Mouse (Mus musculus): ENCODE results near the gene Rab8a. TPM values are rescaled to one million over a fixed set of nuclear protein-coding genes. Genes with fewer than 3 reads are reported as not detected.

The Rab8a gene
- total RNA-seq, 2 experiments from 2014 or later, result 18.6 to 26.0 TPM

DNA sequence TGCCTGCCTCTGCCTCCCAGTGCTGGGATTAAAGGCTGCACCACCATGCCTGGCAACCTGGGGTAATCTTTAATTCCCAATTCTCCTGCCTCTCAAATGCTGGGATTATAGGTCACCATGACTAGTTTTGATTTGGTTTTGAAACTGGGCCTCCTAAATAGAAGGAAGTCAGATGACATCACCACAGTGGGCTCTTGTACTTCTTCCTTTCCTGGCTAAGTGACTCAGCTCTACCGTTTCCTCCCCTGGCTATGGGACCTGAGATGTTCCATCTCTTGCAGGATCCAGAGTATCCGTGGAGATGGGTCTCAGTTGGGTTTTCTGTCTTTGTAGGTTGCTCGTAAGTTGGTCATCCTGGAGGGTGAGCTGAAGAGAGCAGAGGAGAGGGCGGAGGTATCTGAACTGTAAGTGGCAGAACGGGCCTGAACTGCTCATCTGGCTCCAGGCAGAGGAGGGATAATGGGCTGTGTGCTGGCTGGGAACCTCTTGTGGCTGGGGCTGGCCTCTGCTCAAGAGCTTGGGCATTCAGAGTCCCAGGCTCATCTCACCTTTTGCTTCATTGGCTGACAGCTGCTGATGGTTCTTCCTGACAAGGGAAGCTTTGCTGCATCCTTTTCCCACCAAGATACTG, 16.5 kb upstream of the Rab8a start:
- no peak for DNase-seq
- intact Hi-C loops (cut with DNase I), result no loop called here

DNA sequence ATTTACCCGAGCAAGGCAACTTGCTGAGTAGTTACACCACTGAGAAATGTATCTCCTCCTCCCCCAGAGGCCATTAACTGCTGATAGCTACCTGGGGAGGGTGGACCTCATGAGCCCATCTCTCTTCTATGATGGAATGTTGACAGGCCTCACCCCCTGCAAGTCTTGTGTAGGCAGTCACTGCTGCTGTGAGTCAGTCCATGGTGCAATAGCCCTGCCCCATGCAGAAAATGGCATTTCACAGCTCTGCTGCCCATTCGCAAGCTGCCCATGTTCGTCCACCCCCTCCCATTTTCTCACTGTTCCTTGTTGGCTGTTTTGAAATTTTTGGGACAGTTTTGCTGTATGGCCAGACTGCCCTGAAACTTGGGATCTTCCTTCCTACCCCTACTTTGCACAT, 15.5 kb upstream of the Rab8a start:
- intact Hi-C loops (cut with DNase I), result no loop called here
- no peak for DNase-seq

DNA sequence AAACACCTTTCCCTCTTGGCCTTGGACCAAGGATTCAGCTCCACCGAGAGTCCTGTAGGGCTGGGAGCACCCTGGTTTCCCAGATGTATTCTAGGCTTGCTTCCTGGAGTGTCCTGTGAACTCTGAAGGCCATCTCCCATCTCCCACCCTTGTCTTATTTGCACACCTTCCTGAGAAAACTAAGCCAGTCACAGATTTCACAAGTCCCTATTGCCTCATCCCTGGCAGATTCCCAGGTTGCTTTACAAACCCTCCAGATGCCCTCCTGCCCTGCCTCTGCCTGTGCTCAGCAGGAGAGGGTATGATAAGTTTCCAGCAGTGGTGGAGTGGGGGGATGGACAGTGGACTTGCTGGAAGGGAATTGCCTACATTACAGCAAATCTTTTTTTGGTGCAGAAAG, 14.9 kb upstream of the Rab8a start:
- intact Hi-C loops (cut with DNase I), result no loop called here
- DNase-seq, result no peak

DNA sequence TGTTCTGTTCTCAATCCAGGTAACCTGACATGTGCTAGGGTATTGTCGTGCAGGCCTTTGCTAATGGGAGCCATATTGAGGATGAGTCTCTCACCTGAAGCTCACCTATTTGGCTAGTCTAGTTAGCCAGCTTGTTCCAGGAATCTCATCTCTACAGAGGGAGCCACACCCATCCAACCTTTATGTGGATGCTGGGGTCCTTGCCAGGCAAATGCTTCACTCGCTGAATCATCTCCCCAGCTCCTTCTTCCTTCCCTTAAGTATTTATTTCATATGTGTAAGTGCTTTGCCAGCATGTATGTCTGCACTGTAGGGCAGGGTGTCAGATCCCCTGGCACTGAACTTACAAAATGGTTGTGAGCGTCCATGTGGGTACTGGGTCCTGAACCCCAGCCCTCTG, 14.4 kb upstream of the Rab8a start:
- no peak for DNase-seq
- intact Hi-C loops (cut with DNase I), result no loop called here

DNA sequence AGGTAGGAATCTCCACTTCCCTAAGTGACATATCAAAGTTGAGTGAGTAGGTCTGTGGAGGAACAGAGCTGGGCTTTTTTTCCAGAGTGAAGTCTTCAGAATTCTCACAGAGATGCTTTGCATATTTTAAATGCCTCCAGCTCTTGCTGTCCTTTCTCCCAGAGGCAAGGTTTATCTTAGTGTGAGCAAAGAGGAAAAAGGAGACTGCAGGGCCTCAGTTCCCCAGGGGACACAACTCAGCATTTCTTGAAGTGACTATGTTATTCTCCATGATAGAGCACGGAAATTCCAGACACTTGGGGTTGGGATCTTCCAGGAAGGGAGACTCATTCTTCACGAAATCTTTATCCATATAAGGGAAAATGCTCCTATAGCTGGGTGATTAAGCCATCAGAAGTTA, 13.7 kb upstream of the Rab8a start:
- intact Hi-C loops (cut with DNase I), result no loop called here
- DNase-seq, result no peak

DNA sequence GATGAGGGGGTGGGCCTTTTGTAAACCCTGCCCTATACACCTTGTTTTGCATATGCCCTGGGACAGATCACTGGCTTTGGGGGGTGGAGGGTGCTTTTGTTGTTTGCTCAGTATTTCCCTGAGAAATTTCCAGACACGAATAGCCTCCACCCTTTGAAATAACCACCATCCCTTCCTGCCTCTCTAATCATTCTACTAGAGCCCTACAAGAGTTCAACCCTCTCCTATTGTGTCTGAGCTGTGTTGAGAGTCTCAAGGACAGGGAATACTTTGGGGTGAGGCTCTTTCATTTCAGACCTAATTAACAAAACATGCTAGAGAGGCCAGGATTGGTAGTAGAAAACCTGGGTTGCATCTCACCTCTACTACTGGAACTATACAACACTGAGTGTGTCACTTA, 11.9 kb upstream of the Rab8a start:
- DNase-seq, result no peak
- intact Hi-C loops (cut with DNase I), result no loop called here

DNA sequence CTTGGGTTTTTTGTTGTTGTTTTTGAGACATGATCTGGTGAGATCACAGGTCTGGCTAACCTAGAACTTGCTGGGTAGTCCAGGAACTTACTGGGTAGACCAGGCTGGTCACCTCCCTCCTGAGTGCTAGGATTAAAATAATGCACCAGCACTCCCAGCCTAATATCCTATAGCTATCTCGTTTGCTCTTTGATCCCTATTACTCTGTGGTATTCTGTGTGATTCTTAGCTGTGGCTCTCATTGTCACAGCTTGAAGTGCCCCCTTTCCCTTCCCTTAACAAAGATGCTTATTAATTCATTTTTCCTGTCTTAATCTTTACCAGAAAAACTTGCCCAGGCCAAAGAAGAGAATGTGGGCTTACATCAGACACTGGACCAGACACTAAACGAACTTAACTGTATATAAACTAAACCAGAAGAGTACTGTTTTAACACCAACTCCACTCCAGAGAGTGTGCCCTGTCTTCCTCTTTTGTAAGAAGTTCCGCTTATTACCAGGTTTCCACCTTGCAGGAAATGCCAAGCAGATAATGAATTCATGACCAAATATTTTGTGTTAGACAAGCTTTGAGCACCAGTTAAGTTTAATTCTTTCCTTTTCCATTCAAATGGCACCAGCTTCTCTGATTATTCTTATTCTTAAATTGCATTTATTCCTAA, 9.5 kb upstream of the Rab8a start:
- intact Hi-C loops (cut with DNase I), result no loop called here
- no peak for DNase-seq

DNA sequence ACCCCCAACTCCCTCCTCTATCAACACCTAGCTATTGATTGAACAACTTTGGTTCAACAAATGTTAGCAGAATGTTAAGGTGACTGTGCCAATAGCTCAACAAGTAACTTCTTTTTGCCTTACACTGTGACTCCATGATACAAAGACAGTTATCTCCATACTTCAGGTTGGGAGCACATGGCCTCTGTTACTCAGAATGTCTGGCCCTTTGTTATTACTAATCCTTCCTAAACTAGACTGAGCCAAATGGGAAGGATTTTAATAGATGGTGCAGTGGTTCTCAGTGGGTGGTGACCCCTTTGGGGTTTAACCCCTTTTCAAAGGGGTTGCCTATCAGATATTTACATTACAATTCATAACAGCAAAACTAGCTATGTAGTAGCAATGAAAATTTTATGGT, 7.6 kb upstream of the Rab8a start:
- DNase-seq, result no peak
- intact Hi-C loops (cut with DNase I), result no loop called here

DNA sequence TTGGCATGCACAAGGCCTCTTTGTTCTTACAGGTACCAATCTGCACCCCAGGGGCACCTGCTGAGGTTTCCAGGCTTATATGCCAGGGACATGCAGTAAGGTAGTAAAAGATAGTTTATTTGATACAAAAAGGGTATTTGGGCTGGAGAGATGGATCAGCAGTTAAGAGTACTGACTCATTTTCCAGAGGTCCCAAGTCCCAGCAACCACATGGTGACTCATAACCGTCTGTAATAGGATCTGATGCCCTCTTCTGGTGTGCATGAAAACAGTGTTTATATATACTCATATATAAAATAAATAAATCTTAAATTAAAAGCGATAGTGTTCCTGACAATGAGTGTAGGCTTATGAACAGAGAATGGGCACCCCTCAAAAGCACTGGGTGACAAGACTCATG, 2.9 kb upstream of the Rab8a start:
- intact Hi-C loops (cut with DNase I), result loop anchor here (2.0 kb wide), 1 partner anchor 21 kb away; no protein-coding TSS in a partner anchor

DNA sequence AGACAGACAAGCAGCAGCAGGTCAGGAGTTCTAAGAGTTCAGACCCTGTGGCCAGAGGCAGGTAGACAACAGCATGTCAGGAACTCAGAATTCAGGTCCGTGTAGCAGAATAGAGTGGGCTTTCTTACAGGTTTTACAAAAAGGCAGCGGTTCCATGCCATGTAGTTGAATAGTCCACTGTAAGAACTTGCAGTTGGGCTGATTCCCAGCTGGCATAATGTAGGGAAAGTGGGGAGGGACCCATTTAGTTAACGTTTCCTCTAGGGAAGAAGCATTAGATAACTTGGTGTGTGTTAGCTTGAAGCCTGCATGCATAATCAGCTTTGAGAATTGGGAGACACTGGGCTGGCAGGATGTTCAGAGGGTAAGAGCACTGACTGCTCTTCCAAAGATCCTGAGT, 2.3 kb upstream of the Rab8a start:
- DNase-seq, result no peak
- intact Hi-C loops (cut with DNase I), result loop anchor here (2.0 kb wide), 1 partner anchor 22 kb away; no protein-coding TSS in a partner anchor

More for the DNA sequence above, 2.9 kb upstream of the Rab8a start:
- no peak for DNase-seq

DNA sequence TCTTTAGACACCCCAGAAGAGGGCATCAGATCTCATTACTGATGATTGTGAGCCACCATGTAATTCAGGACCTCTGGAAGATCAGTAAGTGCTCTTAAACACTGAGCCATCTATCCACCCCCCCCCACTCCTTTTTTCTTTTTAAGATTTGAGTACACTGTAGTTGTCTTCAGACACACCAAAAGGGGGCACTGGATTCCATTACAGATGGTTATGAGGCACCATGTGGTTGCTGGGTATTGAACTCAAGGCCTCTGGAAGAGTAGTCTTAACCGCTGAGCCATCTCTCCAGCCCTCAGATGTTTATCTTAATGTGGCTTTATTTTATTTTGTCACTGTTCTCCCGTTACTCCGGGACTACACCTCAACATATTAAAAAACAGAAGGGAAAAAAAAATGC, 993 bp upstream of the Rab8a start:
- intact Hi-C loops (cut with DNase I), result loop anchor here (5.0 kb wide), 1 partner anchor 253 kb away; the partner anchor contains the start of genes Zfp617 and Zfp882
- DNase-seq, result no peak

DNA sequence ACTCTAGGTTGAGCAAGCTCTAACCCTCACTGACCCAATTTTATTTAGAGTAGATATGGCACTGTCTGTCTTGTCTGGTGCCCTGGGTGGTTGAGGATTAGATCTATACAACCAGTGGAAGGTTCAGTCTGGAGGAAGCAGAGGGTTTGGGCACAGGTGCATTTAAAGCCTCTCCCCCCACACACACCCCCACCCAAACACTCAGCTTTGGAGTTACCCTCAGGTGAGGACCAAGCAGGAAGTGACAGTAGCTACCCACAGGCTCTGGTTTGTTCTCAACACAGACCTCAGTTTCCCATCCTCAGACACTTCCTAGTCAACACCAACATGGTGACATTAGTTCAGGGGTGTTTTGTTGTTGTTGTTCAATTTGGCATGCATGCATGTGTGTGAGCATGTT, 1.8 kb downstream of the Rab8a start:
- intact Hi-C loops (cut with DNase I), result loop anchor here (5.0 kb wide), 1 partner anchor 256 kb away; the partner anchor contains the start of genes Zfp617 and Zfp882
- DNase-seq, result no peak

DNA sequence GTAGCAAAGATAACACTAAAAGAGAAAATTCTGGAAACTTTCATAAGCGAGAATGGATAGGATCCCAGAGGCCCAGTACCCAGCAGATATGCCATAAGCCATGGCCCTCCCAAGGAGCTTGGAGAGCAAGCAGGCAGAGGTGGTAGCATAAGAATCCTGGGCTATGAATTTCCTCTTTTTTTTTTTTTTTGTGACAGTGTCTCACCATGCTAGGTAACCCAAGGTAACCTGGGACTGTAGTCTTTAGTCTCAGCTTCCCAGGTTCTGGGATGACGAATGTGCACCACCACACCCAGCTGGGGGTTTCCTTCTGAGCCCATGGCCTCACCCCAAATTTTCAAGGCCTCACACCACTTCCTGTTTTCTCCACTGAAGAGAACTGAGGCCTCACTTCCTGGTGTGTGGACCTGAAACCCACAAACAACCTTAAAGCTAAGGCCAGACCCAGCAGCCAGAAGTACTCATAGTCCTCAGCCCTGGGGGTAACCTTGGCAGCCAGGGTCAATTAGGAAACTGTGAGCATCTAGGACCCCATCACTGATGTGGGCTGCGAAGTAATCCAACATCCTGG, 8.2 kb downstream of the Rab8a start:
- no peak for DNase-seq
- intact Hi-C loops (cut with DNase I), result no loop called here

DNA sequence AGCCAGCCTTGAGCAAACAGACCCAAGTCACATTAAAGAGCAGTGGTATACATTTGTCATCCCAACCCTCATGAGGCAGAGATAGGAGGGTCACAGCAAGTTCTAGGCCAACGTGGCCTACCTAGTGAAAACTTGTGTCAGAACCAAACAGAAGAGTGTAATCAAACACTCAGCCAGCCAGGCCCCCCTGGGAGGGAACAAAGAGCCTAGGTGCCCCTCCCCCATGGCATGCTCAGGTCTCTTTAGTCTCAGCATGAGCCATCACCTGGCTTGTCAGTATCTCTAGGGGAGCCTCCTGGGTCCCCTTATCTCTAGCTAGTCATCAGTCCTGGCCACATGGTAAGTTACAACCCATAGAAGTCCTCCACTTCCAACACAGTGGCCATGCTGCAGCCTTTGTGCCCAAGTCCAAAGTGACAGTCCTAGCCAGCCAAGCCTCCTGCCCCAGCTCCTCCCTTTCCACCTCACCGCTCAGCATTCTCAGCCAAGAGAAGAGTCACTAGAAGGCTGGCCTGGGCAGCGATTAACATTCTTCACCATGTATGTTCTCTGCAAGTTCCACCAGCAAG, 8.8 kb downstream of the Rab8a start:
- DNase-seq, result no peak
- intact Hi-C loops (cut with DNase I), result no loop called here

DNA sequence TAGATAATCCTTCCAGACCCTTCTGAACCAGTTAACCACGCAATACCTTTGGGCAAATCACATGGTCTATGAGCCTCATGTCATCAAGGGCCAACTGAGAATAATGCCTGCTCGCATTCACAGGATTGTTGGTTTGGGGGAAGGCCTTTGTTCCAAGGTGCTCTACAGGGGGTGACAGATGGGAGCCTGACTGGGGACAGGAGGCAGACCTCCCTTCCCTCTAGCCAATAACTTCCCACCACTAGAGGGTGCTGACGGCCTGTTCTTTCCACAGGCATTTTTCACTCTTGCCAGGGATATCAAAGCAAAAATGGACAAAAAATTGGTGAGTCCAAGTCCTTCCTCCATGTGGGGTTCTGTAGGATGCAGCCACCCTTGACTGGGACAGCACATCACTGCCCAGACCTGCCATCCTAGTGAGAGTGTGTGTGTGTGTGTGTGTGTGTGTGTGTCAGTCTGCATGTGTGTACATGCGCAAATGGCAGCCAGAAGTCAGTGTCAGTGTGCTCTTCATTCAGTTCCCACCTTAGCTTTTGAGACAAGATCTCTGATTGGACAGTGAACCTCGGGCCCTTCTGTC, 16.4 kb downstream of the Rab8a start:
- peak; percentile 78 to 80 for DNase-seq
- intact Hi-C loops (cut with DNase I), result loop anchor here (1.0 to 5.0 kb wide), 4 partner anchors 42 to 188 kb away; partner anchors contain the start of genes Ap1m1 and Fam32a

DNA sequence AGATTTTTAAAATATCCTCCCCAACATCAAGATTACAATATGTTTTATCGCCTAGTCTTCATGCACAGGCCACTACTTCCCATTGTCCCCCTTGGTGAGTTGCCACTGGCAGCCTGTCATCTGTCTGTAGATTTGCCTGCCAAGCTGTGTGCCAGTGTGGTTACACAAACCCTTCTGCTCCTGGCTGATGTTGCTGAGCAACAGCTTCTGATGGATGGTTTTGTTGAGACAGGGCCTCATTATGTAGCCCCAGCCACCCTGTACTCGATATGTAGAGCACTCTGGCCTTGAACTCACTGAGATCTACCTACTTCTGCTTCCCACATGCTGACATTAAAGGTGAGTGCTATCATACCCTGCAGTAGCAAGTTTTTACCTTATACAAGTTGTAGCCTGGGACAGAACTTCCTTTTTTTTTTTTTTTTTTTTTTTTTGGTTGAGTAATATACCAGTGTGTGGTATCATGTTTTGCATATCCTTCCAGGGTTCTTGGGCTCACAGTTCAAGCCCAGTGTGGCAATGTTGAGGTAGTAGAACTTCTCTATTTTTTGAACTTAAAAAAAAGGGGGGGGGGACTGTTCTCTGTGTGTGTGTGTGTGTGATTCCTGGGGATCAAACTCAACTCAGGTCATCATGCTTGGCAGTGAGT, 22.7 kb downstream of the Rab8a start:
- intact Hi-C loops (cut with DNase I), result no loop called here
- DNase-seq, result no peak

DNA sequence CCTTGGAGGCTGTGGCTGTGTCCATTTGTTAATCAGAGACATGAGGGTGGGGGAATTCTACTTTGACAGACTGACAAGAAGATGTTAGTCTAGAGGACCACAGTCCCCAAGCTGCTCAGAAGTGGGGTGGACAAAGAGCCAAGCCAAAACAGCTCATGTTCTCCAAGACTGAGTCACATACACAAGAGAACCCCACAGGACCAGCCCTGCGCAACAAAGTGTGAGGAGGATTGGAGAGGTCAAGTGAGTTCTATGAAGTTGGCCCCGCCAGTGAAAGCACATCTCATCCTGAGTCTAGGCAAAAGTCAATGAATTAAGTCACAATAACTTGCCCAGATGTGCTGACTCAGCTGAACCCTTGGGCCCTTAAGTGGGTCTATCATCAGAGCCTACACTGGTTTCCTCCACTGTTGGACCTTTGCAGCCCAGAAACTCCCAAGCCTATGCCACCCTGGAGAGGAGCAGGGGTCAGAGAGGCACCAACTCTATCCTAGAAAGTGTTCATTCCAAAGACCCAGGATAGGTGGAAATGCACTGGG, 26.9 kb downstream of the Rab8a start:
- no peak for DNase-seq

DNA sequence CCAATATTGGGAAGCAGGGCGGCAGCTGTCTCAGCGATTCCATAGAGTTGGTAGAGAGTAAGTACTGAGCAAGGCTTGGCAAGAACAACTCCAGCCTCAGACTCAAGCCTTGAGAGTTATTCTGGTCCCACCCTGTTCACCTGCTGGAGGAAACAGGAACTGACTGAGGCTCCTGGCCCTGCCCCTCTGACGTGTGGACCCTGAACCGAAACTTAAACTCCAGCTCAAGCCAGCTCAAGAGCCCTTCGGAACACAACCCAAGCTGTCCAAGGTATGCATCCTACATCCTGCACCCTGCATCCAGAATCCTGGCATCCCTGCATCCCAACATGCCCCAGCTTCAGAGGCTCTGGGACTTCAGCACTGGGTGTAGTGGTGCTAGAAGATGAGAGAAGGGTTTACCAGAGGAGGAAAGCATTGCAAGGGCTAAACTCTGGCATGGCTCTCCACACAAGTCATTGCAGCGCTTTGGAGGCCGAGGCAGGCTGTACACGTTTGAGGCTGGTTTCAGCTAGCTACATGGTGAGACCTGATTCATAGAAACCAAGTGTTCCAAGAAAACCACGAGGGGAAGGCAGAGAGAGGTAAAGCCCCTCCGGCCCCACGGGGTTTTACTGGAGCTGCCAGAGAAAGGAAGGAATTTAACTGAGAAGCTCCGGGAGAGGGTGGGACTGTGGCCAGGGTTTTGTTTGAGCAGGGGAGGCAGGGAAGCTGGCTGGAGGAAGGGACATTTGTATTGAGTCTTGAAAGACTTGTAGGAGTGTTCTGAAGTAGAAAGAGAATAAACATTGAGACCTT, 28.6 kb downstream of the Rab8a start, which contains the start of gene Hsh2d:
TSS of gene Hsh2d (plus strand) at position 222 of the 798 bp plus-strand sequence.
- no peak for DNase-seq
- intact Hi-C loops (cut with DNase I), result no loop called here

More for the DNA sequence above, 26.9 kb downstream of the Rab8a start:
- intact Hi-C loops (cut with DNase I), result no loop called here

DNA sequence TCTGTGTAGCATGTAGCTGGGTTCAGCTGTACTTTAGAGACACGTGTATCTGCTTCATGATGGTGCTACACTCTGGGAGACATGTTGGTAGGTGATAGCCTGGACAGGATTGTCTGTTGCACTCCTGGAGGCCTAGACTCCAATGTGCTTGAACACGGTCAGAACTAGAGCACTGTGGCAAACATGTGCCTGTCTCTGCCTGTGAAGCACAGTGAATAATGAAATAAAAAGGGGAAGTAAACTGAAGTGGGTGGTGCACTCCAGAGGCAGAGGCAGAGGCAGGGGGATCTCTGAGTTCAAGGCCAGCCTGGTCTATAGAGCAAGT, 29.2 kb downstream of the Rab8a start:
- intact Hi-C loops (cut with DNase I), result no loop called here
- DNase-seq, result no peak

DNA sequence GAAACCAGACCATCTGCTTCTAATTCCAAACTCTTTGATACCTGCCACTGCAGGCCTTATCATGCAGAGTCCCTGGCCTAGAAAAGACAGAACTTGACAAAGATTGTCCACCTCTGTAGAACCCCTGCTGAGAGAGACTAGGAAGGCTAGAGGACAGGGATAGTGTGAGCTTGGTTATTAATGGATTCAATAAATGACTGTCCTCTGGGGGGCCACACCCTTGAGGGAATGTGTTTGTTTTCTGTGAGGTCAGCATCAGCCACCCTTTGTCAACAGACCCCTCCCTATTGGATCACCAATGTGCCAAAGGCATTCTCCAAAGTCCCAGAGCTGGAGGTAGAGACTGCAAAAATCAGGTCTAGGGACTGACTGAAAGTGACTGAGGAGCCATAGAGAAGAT, 31.1 kb downstream of the Rab8a start:
- no peak for DNase-seq
- intact Hi-C loops (cut with DNase I), result no loop called here

All from heart, postnatal 36 days (tissue).